Mouse (Mus musculus) stomach, embryonic 14.5 days (tissue): Measurements from ENCODE around the gene Cbfa2t3. TPM values are rescaled to one million over a fixed set of nuclear protein-coding genes. Genes with fewer than 3 reads are reported as not detected.
A peak's percentile ranks its signal among the peaks of the same experiment; 100 is the strongest.

Experiments
- ATAC-seq: fragments of 200-750 bp; cut with Nextera tagmentation; 2 replicates; pipeline ENCODE4 v1.8.0; 2017; ENCODE audit warnings: low read depth, moderate TSS enrichment; ENCODE audit not compliant: insufficient number of reproducible peaks, insufficient read depth, low FRiP score
- H3K27ac ChIP-seq: fragments of 300-500 bp; sonication (generic); 2 replicates; pipeline ENCODE4 v1.5.1; 2014; ENCODE audit warnings: mild to moderate bottlenecking, low read length, moderate library complexity, mixed read lengths
- H3K27me3 ChIP-seq: fragments of 300-500 bp; sonication (generic); 2 replicates; pipeline ENCODE4 v1.6.1; 2014; ENCODE audit warnings: low read length, control low read depth, mixed read lengths; ENCODE audit not compliant: control insufficient read depth, insufficient read depth
- H3K36me3 ChIP-seq: fragments of 300-500 bp; sonication (generic); 2 replicates; pipeline ENCODE4 v1.6.1; 2014; ENCODE audit warnings: mild to moderate bottlenecking, control low read depth, low read length, moderate library complexity, mixed read lengths; ENCODE audit not compliant: control insufficient read depth, insufficient read depth
- H3K4me1 ChIP-seq: fragments of 300-500 bp; sonication (generic); 2 replicates; pipeline ENCODE4 v1.6.1; 2014; ENCODE audit warnings: low read length, control low read depth, mixed read lengths; ENCODE audit not compliant: control insufficient read depth, insufficient read depth
- H3K4me2 ChIP-seq: fragments of 300-500 bp; sonication (generic); replicated peaks from 2 replicates; pipeline ENCODE4 v1.6.1; 2014; ENCODE audit warnings: low read depth, low read length, control low read depth
- H3K4me3 ChIP-seq: fragments of 300-500 bp; sonication (generic); 2 replicates; pipeline ENCODE4 v1.5.1; 2014; ENCODE audit warnings: low read depth, low read length, control low read depth
- H3K9ac ChIP-seq: fragments of 300-500 bp; sonication (generic); replicated peaks from 2 replicates; pipeline ENCODE4 v1.6.1; 2014; ENCODE audit warnings: low read depth, mild to moderate bottlenecking, control low read depth, low read length, moderate library complexity, mixed read lengths
- H3K9me3 ChIP-seq: fragments of 300-500 bp; sonication (generic); 2 replicates; pipeline ENCODE4 v1.6.1; 2016; ENCODE audit warnings: low read depth, low read length, control low read depth; ENCODE audit not compliant: control insufficient read depth
- WGBS: fragments of 180-500 bp; shearing (Covaris S2); extraction: QIAGEN DNeasy Blood & Tissue Kit; methylation state at CpG from one replicate; pipeline ENCODE4 v1.1.7; 2014; 5-methylcytosine and 5-hydroxymethylcytosine counted together
- polyA plus RNA-seq: library from polyadenylated mRNA; unstranded; fragments of >200 nt; fragmentation: Nextera tagmentation; extraction: Ambion mirVana; gene quantifications from 2 replicates; pipeline ENCODE4 v1.2.1, GENCODE M21; 2014

Gene Cbfa2t3
- polyA plus RNA-seq, 1 experiment from 2014 or later = 4.1 TPM

GRCm38 (mm10) chr8:122670718-122671117 lies 28.2 kb downstream of the Cbfa2t3 start:
- Histone ChIP-seq H3K9ac (no peak overlapping the region), H3K9me3 (no peaks in the 10 kb centered on the region), H3K36me3 (no peaks in the 10 kb centered on the region), H3K4me2 (no peak overlapping the region), H3K27me3 (peaks cover 4% of the 10 kb centered on the region), H3K4me3 (no peak overlapping the region), H3K27ac (no peak overlapping the region), H3K4me1 (peaks cover 13% of the 10 kb centered on the region)
- 84% methylated on average over 3 of the region's 3 CpGs for WGBS
- ATAC-seq = no peak

GRCm38 (mm10) chr8:122670001-122670400 lies 28.9 kb downstream of the Cbfa2t3 start:
- Histone ChIP-seq H3K4me1 (peaks cover 21% of the 10 kb centered on the region), H3K4me3 (no peak overlapping the region), H3K9me3 (no peaks in the 10 kb centered on the region), H3K27me3 (no peaks in the 10 kb centered on the region), H3K27ac (no peak overlapping the region), H3K4me2 (no peak overlapping the region), H3K36me3 (no peaks in the 10 kb centered on the region), H3K9ac (no peak overlapping the region)
- 23% methylated on average over 11 of the region's 11 CpGs for WGBS
- ATAC-seq = no peak

- H3K4me1 ChIP-seq = peaks cover 21% of the 10 kb centered on the region
- H3K36me3 ChIP-seq = no peaks in the 10 kb centered on the region
- H3K4me2 ChIP-seq = no peak overlapping the region
- no peak overlapping the region for H3K9ac ChIP-seq
- ATAC-seq = no peak
- 46% methylated on average over 5 of the region's 5 CpGs for WGBS
- H3K4me3 ChIP-seq = no peak overlapping the region
- no peaks in the 10 kb centered on the region for H3K27me3 ChIP-seq
- H3K9me3 ChIP-seq = no peaks in the 10 kb centered on the region
- H3K27ac ChIP-seq = no peak overlapping the region
Observed at GRCm38 (mm10) chr8:122669370-122669769, 29.5 kb downstream of the Cbfa2t3 start.

- Histone ChIP-seq H3K4me2 (no peak overlapping the region), H3K36me3 (no peaks in the 10 kb centered on the region), H3K27me3 (no peaks in the 10 kb centered on the region), H3K4me3 (no peak overlapping the region), H3K9me3 (no peaks in the 10 kb centered on the region), H3K9ac (no peak overlapping the region), H3K4me1 (peaks cover 21% of the 10 kb centered on the region), H3K27ac (no peak overlapping the region)
- no peak for ATAC-seq
- WGBS = 78% methylated on average over 11 of the region's 11 CpGs
Observed at GRCm38 (mm10) chr8:122667854-122668253, 31.1 kb downstream of the Cbfa2t3 start.

- ATAC-seq = 0 out of 2 replicates have a peak, but pooled peaks have one; percentile 19
- Histone ChIP-seq H3K9me3 (no peaks in the 10 kb centered on the region), H3K4me2 (no peak overlapping the region), H3K4me3 (no peak overlapping the region), H3K27ac (no peak overlapping the region), H3K36me3 (no peaks in the 10 kb centered on the region), H3K9ac (no peak overlapping the region), H3K4me1 (peaks cover 24% of the 10 kb centered on the region), H3K27me3 (no peaks in the 10 kb centered on the region)
- 44% methylated on average over 12 of the region's 12 CpGs for WGBS
Observed at GRCm38 (mm10) chr8:122666827-122667226, 32.1 kb downstream of the Cbfa2t3 start.

GRCm38 (mm10) chr8:122666338-122666764 lies 32.6 kb downstream of the Cbfa2t3 start:
- H3K27me3 ChIP-seq = no peaks in the 10 kb centered on the region
- WGBS = 41% methylated on average over 8 of the region's 9 CpGs
- ATAC-seq = 0 out of 2 replicates have a peak, but pooled peaks have one; percentile 28
- 0 out of 2 replicates have a peak overlapping the region, but pooled peaks have one; percentile 21 for H3K27ac ChIP-seq
- no peak overlapping the region for H3K9ac ChIP-seq
- H3K4me2 ChIP-seq = no peak overlapping the region
- H3K9me3 ChIP-seq = no peaks in the 10 kb centered on the region
- no peak overlapping the region for H3K4me3 ChIP-seq
- H3K36me3 ChIP-seq = no peaks in the 10 kb centered on the region
- peaks cover 29% of the 10 kb centered on the region for H3K4me1 ChIP-seq

- Histone ChIP-seq H3K9me3 (no peaks in the 10 kb centered on the region), H3K27me3 (no peaks in the 10 kb centered on the region), H3K4me1 (peaks cover 33% of the 10 kb centered on the region), H3K4me2 (no peak overlapping the region), H3K27ac (peak overlapping the region; percentile 55; the same call in 1 of the 2 replicates), H3K36me3 (no peaks in the 10 kb centered on the region), H3K4me3 (no peak overlapping the region), H3K9ac (no peak overlapping the region)
- no peak for ATAC-seq
- WGBS = 61% methylated on average over 13 of the region's 14 CpGs
Observed at GRCm38 (mm10) chr8:122665667-122666316, 33.1 kb downstream of the Cbfa2t3 start.

- Histone ChIP-seq H3K4me2 (no peak overlapping the region), H3K4me1 (peaks cover 36% of the 10 kb centered on the region), H3K27me3 (no peaks in the 10 kb centered on the region), H3K9me3 (no peaks in the 10 kb centered on the region), H3K27ac (peak overlapping the region; percentile 55; the same call in 1 of the 2 replicates), H3K4me3 (no peak overlapping the region), H3K36me3 (no peaks in the 10 kb centered on the region), H3K9ac (no peak overlapping the region)
- WGBS = 39% methylated on average over 8 of the region's 8 CpGs
- ATAC-seq = no peak
Observed at GRCm38 (mm10) chr8:122665221-122665620, 33.7 kb downstream of the Cbfa2t3 start.

- WGBS = 62% methylated on average over 5 of the region's 5 CpGs
- H3K36me3 ChIP-seq = no peaks in the 10 kb centered on the region
- H3K27ac ChIP-seq = no peak overlapping the region
- H3K4me3 ChIP-seq = no peak overlapping the region
- no peak overlapping the region for H3K4me2 ChIP-seq
- H3K27me3 ChIP-seq = no peaks in the 10 kb centered on the region
- no peak for ATAC-seq
- H3K9ac ChIP-seq = no peak overlapping the region
- no peaks in the 10 kb centered on the region for H3K9me3 ChIP-seq
- H3K4me1 ChIP-seq = peaks cover 41% of the 10 kb centered on the region
Observed at GRCm38 (mm10) chr8:122663670-122664069, 35.2 kb downstream of the Cbfa2t3 start.
